Mouse (Mus musculus): ENCODE data around the gene 4933407L21Rik.

DNA sequence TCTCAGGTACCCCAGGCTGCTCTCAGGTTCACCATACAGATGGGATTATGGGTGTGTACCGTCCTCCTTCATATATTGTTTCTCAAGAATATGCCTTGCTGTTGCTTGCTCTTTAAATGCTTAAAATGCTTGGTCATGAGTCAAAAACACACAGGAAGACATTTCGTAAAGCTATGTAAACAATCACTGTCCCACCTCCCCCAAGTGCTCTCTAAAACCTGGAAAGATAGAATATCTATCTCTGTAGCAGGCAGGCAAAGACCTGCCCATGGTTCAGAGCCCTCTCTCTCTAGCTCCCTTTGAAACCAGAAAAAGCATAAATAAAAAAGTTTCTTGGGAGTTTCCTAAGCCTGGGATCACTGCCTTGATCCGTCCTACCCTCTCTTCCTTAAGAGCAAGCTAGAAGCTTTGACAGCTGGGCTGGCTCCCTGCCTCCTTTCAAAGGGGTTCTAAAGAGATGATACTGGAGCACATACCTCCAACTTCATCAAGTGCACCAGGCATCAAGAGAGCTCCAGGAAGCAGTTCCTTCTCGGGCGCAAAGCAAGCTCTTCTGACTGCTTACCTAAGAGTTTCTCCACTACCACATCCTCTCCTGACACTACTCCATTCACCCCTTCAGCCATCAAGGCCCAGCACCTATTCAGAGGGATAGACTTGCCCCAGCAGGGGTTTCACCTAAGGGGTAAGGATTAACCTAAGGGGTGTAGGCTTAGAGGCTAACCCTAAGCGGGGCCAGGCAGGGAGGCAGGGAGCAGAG, 31.0 kb downstream of the 4933407L21Rik start:
- no peak for TF ChIP-seq CTCF (IDR thresholded peaks at IDR 0.05; ENCODE audit: borderline replicate concordance, insufficient read depth, low read length)
- no peak for TF ChIP-seq POLR2A (IDR thresholded peaks at IDR 0.05; ENCODE audit: low read depth, low read length)

All from embryonic fibroblast, embryonic 13.5 days (primary cell).